Mouse (Mus musculus) neutrophil, adult 65 days (primary cell): ENCODE results near the gene Cbx6. TPM values are rescaled to one million over a fixed set of nuclear protein-coding genes. Genes with fewer than 3 reads are reported as not detected.

Experiments used
- total RNA-seq: library from RNA; stranded (reverse); gene quantifications from 2 replicates; pipeline ENCODE4 v1.2.4, GENCODE M21; 2023

Cbx6 gene
- 2.2 and 2.3 TPM in 2 replicates for total RNA-seq

DNA sequence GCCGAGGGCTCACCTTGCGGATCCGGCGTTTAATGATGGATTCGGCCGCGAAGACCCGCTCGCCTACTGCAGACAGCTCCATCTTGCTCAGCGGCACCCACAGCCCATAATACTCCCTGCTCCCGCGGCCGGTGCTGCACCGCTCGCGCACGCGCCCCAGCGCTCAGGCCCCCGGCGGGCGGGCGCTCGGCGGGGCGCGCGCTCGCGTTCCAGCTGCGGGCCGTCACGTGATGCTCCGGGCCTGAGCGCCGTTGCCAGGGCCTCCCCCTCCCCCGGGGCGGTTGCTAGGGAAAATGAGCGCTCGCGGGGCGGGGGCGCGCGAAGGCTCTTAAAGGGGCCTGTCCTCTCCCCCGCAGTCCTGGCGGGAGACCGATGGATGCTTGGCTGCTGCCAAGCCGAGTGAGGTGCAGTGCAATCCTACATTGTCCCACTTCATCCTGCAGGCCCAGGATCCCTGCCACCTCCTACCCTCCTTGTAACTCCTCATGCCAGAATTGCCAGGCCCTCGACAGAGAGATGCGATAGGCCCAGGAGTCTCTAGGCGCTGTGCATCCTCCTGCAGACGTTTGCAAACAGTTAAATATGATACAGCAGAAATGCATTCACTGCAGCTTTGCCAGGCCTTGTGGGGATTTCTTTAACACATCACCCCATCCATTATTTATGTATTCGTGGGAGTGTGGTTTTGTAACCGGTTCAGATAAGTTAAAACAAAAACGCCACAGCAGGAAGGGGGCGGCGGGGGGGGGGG, at the start of gene Cbx6, which contains the start of gene Npcd:
TSS of gene Cbx6 (minus strand) at position 559 of the 751 bp plus-strand sequence.
TSS of gene Npcd (minus strand) at position 108 of the 751 bp plus-strand sequence.

DNA sequence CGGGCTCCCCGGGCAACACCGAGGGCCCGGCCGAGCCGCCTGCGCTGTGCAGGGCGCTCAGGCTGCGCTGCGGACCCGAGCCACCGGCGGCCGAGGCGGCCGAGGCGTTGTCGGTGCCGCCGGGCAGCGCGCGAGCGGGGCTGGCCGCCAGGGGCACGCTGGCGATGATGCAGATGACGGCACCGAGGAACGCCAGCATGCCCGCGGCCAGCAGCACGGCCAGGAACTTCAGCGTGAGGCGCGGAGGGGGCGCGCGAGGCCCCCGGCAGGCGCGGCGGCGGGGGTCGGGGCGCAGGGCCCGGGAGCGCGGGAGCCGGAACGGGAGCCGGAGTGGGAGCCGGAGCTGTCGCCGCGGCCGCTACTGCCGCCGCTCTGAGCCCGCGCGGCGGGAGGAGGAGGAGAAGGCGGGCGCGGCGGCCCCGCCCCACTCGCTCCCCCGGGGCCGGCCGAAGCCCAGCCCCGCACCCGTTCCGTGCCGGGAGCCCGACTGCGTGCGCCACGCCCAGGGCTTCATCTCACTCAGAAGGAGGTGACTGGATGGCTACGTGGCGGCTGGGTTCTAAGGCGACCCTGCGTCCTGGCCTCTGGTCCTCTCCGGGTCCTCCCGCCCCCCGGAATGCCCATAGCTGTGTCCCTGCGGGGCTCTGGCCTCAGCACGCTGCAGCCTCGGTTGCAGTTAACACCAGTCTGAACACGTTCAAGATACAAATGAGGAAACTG, 30.0 kb downstream of the Cbx6 start, which contains the start of gene Nptxr:
TSS of gene Nptxr (minus strand) at position 415 of the 720 bp plus-strand sequence.

DNA sequence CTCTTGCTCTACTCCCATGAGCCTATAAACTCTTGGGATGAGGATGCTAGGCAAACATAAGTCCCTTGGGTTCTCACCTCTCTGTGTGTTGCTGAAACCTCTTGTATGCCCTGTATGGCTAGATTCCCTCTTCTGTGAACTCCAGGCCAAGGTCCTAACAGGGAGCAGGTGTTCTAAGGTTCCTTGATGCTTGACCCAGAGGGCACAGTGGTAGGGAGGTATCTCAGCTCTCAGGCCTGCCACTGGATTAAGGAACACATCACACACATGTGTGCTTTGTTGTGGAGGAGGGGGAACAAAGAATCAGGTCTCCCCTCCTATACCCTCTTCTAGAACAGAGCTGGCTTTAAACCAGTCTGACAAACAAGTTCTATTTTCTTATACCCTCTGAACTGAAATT, 56.7 kb downstream of the Cbx6 start, which contains the start of gene Dnal4:
TSS of gene Dnal4 (minus strand) at position 101 of the 400 bp plus-strand sequence.

Other genes with a start within 250 kb of the Cbx6 start
- gene Dmc1, start 229.6 kb downstream of the Cbx6 start, total RNA-seq = 0.93 and 1.1 TPM in 2 replicates
- gene Fam227a, start 175.7 kb downstream of the Cbx6 start, total RNA-seq = 2.2 and 3.6 TPM in 2 replicates
- 18.5 and 21.2 TPM in 2 replicates for gene Cby1, start 175.5 kb downstream of the Cbx6 start, total RNA-seq
- 98.8 and 117 TPM in 2 replicates for gene Tomm22, start 163.8 kb downstream of the Cbx6 start, total RNA-seq
- gene Josd1, start 146.8 kb downstream of the Cbx6 start, total RNA-seq = 24.1 and 31.5 TPM in 2 replicates
- 95.9 and 107 TPM in 2 replicates for gene Gtpbp1, start 143.8 kb downstream of the Cbx6 start, total RNA-seq
- 664 and 823 TPM in 2 replicates for gene Sun2, start 92.2 kb downstream of the Cbx6 start, total RNA-seq
- 8.1 and 8.8 TPM in 2 replicates for gene Dnal4, start 56.8 kb downstream of the Cbx6 start, total RNA-seq
- 0.09 and 0.25 TPM in 2 replicates for gene Nptxr, start 29.9 kb downstream of the Cbx6 start, total RNA-seq
- gene Npcd, start 451 bp downstream of the Cbx6 start, total RNA-seq = not detected in 2 replicates
- gene Apobec3, start 57.0 kb upstream of the Cbx6 start, total RNA-seq = 41.0 and 57.2 TPM in 2 replicates
- gene Cbx7, start 136.4 kb upstream of the Cbx6 start, total RNA-seq = 4.6 and 7.0 TPM in 2 replicates
- 0.25 and 0.61 TPM in 2 replicates for gene Pdgfb, start 180.3 kb upstream of the Cbx6 start, total RNA-seq